Mouse (Mus musculus): ENCODE measurements around the gene Bbs9.
"Not testable (repeated sequence)": the region's sequence is repeated elsewhere in the genome, so short reads cannot be mapped to it uniquely, and the experiment has no call there.

Bbs9 gene

DNA sequence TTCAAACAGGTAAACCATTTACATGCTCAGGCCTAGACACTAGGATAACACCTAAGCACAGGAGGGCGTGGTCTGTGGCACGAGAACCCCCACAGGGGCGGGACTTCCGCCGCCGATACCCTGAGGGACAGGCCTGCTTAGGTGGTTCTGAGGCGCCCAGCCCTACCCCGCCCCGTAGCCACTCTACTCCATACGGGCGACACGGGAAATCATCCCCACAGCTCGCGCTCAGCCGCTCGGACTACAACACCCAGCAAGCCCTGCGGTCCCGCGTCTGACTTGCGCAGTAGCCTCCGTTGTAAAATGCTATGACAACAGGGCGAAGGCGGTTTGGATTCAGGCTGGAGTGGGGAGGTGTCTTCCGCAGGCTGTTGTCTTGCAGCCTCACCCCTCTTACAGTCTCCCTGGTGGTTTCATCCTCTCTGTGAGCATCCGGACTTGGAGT lies at the start of gene Bbs9:
Bbs9 (plus strand) TSS at position 292 of the 445 bp plus-strand sequence.
- DNase-seq: peak; percentile 97

DNA sequence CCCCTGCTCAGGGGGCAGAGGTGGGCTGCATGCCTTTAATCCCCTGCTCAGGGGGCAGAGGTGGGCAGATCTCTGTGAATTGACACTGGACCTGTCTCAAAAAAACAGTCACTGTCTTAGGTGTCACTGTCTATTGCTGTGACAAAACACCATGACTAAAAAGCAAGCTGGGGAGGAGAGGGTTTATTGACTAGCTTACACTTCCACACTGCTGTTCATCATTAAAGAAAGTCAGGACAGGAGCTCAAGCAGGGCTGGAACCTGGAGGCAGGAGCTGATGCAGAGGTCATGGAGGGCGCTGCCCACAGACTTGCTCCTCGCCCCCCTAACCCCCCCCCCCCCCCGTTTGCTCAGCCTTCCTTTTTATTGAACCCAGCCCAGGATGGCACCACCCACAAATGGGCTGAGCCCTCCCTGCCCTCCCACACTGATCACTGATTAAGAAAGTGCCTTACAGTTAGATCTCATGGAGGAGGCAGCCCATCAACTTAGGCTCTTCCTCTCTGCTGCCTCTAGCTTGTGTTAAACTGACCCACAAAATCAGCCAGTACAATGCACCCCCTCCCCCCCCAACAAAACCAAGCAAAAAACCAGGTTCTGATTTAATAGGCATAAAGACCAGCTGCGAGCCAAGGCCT lies 47.4 kb upstream of the Bbs9 start:
- DNase-seq: no peak

DNA sequence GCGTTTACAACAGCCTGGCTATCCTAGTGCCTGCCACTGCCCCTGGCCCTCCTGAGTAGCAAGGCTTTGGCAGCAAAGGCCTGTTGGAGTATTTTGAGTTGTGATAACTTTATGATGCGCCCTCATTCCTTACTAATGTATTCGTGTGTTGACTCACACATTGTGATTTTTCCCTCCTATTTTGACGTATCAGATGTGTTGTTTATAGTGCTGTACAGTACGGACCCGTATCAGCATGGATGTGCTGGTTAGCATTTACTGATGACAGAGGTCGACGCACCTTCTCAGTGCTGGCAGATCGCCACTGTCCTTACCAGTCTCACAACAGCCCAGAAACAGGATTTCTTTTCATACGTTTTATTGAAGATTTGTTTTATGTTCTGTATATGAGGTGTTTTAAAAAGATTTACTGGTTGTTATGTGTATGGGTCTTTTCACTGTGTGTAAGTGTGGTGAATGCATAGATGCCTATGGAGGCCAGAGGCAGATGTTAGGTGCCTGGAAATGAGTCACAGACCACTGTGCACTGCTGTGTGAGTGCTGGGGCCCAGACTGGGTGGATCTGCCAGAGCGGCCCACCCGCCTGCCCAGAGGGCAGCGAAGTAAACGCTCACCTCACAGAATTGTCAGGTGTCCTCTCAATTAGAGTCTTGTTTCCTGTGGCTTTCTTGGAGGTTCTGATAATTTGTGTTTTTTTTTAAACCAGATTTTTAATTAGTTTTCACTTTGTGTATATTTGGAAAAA lies 46.7 kb upstream of the Bbs9 start:
- no peak for DNase-seq

DNA sequence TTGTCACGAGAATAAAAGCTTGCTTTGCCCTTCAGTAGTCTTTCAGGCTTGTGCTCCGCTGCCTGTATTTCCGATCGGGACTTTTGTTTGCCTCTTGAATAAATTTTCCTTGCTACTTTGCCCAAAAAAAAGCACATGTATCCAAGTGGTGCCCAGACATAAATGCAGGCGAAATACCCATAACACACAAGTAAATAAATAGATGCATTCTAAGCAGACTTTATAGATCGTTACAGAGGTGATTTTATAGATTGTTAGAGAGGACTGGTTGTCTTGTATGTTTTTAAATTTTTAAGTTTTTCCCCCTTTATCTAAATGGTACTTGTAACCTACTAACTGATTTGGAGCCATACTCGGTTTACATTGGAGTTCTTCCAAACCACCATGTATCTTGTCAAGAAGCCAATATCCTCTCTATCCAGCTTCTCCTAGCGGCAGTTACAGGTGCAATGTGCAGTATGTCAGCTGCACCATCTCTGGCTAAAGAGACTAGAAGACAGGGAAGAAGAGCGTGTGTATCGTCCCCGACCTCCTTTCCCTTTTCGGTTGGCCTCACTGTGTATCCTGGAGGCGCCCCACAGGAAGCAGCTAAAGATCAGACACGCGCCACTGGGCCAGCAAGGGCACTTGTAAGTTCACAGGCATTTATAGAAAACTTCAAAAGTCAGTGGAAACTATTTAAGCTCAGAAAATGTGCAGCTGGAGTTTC lies 45.8 kb upstream of the Bbs9 start:
- peak; percentile 75 for DNase-seq

DNA sequence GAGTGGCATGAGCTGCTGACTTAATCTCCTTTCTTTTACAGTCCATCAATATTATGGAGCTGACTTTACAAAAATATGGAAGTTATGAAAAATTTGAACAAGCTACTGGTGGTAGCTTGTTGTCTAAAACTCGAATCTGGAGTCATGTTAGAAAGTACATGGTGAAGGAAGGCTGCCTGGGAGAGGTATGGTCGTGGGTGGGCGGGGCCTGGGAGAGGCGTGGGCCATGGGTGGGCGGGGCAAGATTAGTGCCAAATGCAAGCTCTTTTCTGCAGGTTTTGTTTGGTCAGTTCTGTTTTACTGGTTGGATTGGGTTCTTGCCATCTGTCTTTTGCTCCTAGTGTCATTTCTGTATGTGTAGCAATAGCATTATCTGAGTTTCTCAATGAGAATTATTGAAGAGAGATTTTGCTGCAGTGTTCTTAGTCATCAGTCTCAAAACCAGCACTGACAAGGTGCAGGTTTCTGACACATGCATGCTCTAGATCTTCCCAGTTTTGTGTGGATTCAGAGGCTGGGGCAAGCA lies 45.1 kb upstream of the Bbs9 start:
- no peak for DNase-seq

DNA sequence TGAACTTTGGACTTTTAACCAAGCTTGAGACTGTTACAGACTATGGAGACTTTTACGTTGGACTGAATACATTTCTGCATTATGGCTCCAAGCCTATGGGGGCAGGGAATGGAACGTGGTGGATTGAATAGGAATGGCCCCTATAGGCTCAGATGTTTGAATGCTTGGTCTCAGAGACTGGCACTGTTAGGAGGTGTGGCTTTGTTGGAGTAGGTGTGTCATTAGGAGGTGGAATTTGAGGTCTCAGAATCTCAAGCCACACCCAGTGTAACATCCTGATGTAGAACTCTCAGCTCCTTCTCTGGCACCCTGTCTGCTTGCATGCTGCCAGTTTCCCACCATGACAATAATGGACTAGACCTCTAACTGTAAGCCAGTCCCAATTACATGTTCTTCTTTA lies 42.3 kb upstream of the Bbs9 start:
- no peak for DNase-seq

DNA sequence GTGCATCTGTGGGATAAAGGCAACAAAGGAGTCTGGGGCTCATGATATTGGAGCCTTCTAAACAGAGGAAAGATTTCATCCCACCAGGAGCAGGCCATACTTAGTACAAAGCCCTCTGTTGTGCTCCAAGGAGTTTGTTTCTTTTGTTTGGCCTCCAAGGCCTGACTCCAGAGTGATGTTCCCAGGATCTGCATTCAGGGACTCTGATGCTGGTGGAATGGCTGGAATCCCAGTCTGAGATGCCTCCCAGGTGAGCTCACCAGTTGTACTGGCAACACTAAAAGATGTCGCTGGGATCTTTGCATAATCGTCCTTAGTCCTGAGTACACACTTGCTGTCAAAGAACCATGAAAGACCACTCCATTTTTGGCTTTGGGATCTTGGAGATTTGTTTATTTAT lies 41.4 kb upstream of the Bbs9 start:
- DNase-seq: no peak

DNA sequence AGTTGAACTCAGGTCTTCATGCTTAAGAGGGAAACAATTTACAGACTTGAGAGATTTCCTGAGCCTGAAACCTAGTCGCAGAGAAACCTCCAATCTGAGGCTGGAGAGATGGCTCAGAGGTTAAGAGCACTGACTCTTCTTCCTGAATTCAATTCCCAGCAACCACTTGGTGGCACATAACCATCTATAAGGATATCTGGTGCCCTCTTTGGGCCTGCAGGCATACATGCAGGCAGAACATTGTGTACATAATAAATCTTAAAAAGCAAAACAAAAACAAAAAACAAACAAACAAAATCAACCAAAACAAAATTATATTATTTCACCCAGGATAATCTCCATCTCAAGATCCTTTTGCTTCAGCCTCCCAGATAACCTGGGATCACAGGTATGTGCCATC lies 36.7 kb upstream of the Bbs9 start:
- no peak for DNase-seq

DNA sequence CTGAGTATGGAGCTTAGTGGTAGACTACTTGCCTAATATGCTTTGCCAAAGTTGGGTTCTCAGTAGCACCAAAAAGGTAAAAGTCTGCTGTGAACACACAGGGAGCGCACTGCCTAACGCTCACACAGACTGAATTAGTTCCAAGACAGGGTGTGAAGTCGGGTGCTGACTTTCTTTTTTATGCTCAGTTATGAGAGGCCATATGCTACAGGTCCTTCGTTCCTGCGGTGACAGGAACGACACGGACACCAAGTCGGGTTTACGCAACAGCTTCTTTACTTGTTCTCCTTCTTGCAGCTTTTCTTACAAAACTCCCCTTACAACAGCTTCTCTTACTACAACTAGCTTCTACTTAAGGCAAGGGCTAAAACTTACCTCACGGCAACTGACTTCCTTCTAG lies 32.4 kb upstream of the Bbs9 start:
- no peak for DNase-seq

DNA sequence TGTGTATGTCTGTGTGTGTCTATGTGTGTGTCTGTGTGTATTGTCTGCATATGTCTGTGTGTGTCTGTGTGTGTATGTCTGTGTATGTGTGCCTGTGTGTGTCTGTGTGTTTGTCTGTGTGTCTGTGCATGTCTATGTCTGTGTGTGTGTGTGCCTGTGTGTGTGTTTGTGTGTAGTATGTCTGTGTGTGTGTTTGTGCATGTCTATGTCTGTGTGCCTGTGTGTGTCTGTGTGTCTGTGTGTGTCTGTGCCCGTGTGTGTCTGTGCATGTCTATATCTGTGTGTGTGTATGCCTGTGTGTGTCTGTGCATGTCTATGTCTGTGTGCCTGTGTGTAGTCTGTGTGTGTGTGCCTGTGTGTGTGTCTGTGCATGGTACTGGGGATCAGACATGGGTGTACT lies 30.4 kb upstream of the Bbs9 start:
- DNase-seq: no peak

DNA sequence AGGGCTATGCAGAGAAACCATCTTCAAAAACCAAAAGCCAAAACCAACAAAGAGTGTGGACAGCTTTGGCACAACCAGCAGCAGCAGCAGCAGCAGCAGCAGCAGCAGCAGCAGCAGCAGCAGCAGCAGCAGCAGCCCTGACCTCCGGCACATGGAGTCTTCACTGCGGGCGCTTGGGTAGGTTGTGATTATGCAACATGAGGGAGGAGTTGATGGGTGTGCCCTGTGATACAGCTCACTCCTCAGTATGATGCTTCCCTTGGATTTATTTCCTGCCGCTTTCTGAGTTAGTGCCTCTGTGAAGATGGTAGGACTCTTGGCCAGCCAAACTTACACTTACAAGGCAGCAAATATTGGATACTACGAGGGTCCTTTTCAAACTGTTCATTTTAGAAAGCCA lies 28.3 kb upstream of the Bbs9 start:
- no peak for DNase-seq

DNA sequence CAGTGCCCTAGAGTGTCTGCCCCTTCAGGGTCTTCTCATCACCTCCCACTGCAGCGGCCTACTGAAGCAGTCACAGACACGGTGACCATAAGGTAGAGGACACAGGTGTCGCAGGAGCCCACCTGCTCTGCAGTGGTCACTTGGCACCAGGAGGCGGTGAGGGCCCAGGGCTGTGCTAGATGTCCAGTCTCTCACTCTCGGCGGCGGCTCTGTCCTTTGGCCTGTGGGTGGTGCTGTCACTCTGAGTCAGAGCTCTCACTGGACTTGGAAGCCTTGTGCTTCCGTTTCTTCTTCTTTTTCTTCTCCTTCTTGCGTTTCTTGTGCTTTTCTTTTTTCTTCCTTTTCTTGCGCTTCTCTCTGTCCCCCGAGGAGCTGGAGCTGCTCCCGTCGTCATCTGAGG lies 27.1 kb upstream of the Bbs9 start:
- no peak for DNase-seq

DNA sequence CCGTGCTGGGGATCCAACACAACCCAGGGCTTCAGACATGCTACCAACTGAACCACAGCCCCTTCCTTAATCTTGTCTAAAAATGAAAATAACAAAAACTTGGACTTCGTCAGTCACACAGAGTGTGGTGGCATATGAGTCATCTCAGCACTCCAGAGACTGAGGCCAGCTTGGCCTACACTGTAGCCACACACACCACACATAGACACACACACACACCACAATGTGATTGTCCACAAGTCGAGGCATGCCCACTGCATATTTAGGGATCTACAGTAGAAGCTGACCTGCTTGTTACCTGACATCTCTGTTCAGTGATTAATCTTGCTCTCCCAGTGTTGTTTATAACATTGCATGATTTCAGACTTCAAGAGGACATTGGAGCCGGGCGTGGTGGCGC lies 26.3 kb upstream of the Bbs9 start:
- no peak for DNase-seq

DNA sequence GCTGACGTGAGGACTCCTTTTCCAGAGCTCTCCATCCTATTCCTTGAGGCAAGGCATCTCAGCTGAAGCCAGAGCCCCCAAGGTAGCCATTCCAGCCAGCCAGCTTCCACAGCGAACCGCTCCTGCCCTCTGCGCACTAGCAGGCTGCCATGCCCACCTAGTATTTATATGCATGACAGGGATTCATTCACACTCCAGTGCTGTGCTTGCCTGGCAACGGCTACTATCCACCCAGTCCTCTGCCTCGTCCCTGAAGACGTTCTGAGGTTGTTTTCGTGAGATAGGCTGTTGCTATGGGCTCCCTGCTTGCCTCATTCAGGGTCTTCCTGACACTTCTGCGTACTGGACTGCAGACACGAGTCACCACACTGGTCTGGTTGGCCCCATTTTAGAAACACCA lies 22.8 kb upstream of the Bbs9 start:
- no peak for DNase-seq

DNA sequence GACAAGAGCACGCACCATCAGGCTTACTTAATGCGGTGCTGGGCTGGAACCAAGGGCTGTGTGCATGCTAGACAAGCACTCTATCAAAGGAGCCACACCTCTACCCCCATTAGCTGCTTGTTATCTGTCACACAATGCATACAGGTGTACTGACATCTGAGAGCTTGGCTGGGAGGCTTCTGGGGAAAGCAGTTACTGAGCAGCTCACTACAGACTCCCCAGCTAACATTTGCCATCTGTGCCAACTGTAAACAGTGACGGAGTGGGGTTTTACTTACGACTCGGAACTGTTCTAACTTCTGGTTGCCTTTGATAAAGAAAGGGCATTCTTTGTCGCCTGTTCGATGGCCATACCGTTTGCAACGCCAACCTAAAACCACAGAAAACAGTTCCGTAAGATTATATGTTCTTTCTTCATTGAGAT lies 22.0 kb upstream of the Bbs9 start:
- no peak for DNase-seq

DNA sequence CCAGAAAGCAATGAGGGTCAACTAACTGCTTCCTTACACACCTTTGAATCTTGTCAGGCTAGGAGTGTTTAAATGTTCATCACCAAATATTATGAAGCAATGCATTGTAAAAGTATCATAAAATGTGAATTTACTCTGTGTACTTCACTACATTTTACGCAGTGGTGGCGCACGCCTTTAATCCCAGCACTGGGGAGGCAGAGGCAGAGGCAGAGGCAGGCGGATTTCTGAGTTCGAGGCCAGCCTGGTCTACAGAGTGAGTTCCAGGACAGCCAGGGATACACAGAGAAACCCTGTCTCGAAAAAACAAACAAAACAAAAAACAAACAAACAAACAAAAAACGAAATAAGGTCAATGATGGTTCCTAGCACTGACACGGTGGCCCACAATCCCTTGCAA lies 21.5 kb upstream of the Bbs9 start, which contains the start of gene Gm17545:
Gm17545 (plus strand) TSS at position 301 of the 400 bp plus-strand sequence.
- DNase-seq: not testable (repeated sequence)

DNA sequence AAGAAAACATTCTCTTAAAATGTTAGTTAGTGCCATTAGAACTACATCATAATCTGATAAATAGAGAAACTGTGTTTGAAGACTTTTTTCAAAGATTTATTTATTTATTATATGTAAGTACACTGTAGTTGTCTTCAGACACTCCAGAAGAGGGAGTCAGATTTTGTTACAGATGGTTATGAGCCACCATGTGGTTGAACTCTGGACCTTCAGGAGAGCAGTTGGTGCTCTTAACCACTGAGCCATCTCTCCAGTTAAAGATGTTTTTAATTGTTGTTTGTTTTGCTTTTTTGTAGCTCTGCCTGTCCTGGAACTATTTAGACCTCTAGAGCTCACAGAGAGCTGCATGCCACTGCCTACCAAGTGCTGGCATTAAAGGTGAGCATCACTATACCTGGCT lies 20.5 kb upstream of the Bbs9 start:
- no peak for DNase-seq

DNA sequence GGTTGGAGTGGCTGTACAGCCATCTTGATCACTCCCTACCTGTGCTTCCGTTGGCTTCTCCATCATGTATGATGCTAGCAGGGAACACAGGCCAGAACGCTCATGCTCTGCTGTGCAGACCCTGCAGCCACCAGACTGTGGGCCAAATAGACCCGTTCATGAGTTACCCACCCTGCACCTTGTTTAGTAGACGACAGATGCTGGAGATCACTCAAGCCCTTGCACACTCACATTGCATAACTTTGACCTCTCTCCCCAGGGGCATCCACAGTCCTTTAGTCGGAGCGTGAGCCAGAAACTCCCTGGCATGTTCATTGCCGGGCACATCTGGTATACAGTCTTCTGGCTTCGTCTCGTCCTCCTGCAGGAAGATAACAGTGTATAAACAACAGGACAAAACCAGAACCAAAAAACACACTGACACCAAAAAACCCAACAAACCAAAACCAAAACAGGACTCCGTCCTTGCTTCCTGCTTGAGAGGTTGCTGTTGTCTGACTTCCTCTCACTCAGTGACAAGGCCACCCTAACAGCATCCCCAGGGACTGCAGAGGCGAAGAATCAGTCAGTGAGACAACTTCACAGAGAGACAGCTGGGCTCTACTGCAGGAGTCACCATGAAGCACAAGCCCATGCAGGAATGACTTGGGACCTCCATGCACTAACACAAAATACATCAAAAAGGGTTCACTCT lies 18.2 kb upstream of the Bbs9 start:
- DNase-seq: no peak

DNA sequence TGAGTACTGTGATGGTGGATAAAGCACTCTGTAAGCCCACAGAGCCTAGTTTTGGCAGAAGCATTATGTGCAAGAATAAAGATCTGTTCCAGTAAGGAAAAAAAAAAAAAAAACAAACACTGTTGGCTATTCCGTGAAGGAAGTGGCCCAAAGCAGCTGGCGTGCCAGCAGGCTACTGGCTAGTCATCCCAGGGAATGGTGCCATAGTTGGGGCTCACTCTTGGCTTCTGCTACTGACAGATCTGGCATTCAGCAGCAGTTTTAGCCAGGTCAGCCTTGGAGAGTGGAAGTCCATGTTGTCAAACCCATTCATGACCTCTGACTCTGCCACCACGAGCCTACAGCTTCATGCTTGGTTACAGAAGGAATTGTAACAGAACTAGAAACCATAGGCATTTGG lies 13.6 kb upstream of the Bbs9 start:
- peak; percentile 98 for DNase-seq

DNA sequence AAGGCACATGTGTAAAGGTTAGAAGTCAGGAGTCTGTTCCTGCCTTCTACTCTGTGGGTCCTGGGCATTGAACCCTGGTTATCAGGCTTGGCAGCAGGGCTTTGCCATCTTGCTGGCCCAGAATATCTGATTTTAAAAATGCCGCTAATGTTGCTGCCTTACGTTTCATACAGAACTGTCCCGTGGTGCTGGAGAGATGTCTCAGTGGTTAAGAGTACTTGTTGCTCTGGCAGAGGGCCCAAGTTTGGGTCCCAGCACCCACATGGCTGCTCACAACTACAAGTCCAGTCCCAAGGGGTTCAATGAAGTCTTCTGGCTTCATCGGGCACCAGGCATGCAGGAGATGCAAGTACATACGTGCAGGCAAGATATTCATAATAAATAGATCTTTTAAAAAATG lies 9.3 kb upstream of the Bbs9 start:
- peak; percentile 53 for DNase-seq

DNA sequence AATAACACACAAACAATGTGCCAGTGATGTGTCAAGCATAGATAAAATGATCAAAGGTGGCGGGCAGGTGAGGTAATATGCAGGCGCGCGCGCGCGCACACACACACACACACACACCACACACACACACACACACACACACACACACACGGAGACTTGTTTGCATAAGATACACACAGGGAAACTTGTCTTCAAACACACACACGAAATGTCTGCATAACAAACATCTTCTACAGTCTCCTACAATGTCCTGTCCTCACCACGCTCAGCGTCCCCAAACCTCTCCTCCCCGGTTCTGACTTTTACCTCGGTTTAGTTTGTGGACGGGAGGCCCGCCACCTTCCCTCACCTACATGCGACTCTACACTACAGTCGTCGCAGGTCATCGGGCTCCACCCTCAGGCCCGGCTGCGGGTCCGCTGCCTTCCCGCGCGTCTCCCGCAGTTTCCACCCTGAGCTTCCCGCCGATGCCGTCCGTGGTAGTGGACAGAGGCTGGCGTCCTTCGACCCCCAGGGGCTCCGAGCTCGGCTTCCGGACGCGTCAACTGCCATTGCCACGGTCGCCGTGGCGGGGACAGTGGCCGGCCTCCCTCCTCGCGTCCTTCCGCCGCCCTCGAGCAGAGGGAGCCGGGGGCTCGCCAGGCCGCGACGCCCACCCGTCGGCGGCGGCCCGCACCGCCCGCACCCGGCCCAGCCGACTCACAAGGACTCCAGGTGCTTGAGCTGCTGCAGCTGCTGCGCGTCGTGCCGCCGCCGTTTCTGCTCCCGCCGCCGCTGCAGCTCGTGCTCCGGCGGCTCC lies 7.9 kb upstream of the Bbs9 start:
- peak; percentile 57 for DNase-seq

DNA sequence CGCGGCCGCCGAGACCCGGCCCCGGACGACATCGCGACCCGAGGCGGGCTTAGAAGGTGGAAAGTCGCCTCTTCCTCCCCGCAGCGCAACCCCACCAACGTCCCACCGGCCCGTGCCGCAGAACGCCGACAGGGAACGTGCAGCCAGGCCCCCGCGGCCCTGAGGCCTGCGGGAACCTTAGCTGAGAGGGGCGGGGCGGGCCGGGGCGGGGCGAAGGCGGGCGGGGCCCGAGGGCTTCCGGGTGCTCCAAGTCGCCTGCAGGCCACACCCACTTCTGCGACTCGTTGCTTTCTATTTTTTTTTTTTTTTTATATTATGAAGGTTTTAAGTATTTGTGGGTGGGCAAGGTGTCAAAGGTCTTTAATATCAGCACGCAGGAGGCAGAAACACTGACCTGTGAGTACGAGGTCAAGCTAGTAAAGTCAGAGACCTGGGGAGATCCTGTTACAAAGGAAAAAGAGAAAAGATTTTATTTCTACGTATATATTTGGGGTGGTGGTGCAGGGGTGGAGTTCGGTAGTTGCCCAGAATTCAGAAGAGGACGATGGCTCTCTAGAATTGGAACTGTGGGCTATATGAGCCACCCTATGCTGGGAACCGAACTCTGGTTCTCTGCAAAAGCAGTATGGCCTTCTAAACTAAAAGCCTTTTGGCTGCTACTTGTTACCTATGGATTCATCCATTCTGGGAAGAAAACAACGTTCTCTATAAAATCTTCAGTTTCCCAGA lies 7.2 kb upstream of the Bbs9 start:
- peak; percentile 67 for DNase-seq
